8 mouse cellular contexts compared by ENCODE assay signal in genomic region chr10:77449315-77450158, GRCm38 (mm10). TPM values are rescaled to one million over a fixed set of nuclear protein-coding genes. Genes with fewer than 3 reads are reported as not detected.
DNase-seq lines count a peak whose midpoint lies in the region; ATAC-seq and TF ChIP-seq lines count a peak whose summit lies in the region.

No protein-coding gene starts in this region.

- WGBS in kidney, postnatal 0 days, result 12% methylated on average over 23 of the region's 23 CpGs
- WGBS in embryonic facial prominence, embryonic 14.5 days, result 11% methylated on average over 23 of the region's 23 CpGs
- 30% methylated on average over 23 of the region's 23 CpGs for WGBS in intestine, postnatal 0 days
- 47% methylated on average over 23 of the region's 23 CpGs for WGBS in neural tube, embryonic 12.5 days

- peak overlapping the region; percentile 52 for H3K4me2 ChIP-seq in kidney, postnatal 0 days (ENCODE audit: low read length)
- peak overlapping the region; percentile 53 for H3K4me2 ChIP-seq in embryonic facial prominence, embryonic 14.5 days (ENCODE audit: low read depth, low read length)
- peak overlapping the region; percentile 50 for H3K4me2 ChIP-seq in intestine, postnatal 0 days (replicated peaks; ENCODE audit: low read depth)
- peak overlapping the region; percentile 42 for H3K4me2 ChIP-seq in neural tube, embryonic 12.5 days (replicated peaks)

- H3K36me3 ChIP-seq in kidney, postnatal 0 days (ENCODE audit: insufficient read depth, low read length), result no peaks in the 10 kb centered on the region
- H3K36me3 ChIP-seq in embryonic facial prominence, embryonic 14.5 days (ENCODE audit: control insufficient read depth, insufficient read depth, low read length), result no peaks in the 10 kb centered on the region
- H3K36me3 ChIP-seq in intestine, postnatal 0 days (ENCODE audit: control insufficient read depth, insufficient read depth), result no peaks in the 10 kb centered on the region
- H3K36me3 ChIP-seq in neural tube, embryonic 12.5 days, result no peaks in the 10 kb centered on the region

- 0 out of 2 replicates have a peak overlapping the region, but pooled peaks have one; percentile 32 for H3K9ac ChIP-seq in kidney, postnatal 0 days (ENCODE audit: low read depth, low read length)
- peak overlapping the region; percentile 44 for H3K9ac ChIP-seq in embryonic facial prominence, embryonic 14.5 days (ENCODE audit: low read depth, low read length)
- H3K9ac ChIP-seq in intestine, postnatal 0 days (ENCODE audit: low read depth, low read length), result 0 out of 2 replicates have a peak overlapping the region, but pooled peaks have one; percentile 22
- H3K9ac ChIP-seq in neural tube, embryonic 12.5 days, result no peak overlapping the region

- no peaks in the 10 kb centered on the region for H3K27me3 ChIP-seq in kidney, postnatal 0 days (ENCODE audit: insufficient read depth, low read length)
- H3K27me3 ChIP-seq in embryonic facial prominence, embryonic 14.5 days (replicated peaks; ENCODE audit: control insufficient read depth, insufficient read depth, low read length), result no peaks in the 10 kb centered on the region
- no peaks in the 10 kb centered on the region; the same call in 1 of the 2 replicates for H3K27me3 ChIP-seq in intestine, postnatal 0 days (replicated peaks; ENCODE audit: control insufficient read depth, insufficient read depth, low read length)
- H3K27me3 ChIP-seq in neural tube, embryonic 12.5 days (replicated peaks), result no peaks in the 10 kb centered on the region

- peak; percentile 56 for DNase-seq in kidney, postnatal 0 days (ENCODE audit: low spot score)
- DNase-seq in kidney, adult 18-20 months, result no peak
- DNase-seq in embryonic facial prominence, embryonic 14.5 days (ENCODE audit: low spot score), result peak; percentile 75
- DNase-seq in cerebellum, adult 11-12 months, result no peak
- no peak for DNase-seq in cerebellum, postnatal 4 days (ENCODE audit: low spot score in 2 of 2)
- no peak for DNase-seq in layer of hippocampus, adult 11-12 months (ENCODE audit: low spot score)

- ATAC-seq in kidney, postnatal 0 days (replicated peaks; ENCODE audit: low FRiP score, low read depth), result no peak
- peak; percentile 85 for ATAC-seq in embryonic facial prominence, embryonic 14.5 days (ENCODE audit: low read depth)
- no peak for ATAC-seq in intestine, postnatal 0 days
- ATAC-seq in neural tube, embryonic 12.5 days (ENCODE audit: low FRiP score, low read depth), result no peak

- H3K4me3 ChIP-seq in kidney, postnatal 0 days (replicated peaks; ENCODE audit: low read depth, low read length), result peak overlapping the region; percentile 15; the same call in 1 of the 2 replicates
- H3K4me3 ChIP-seq in embryonic facial prominence, embryonic 14.5 days (ENCODE audit: low read depth, low read length), result peak overlapping the region; percentile 24
- no peak overlapping the region for H3K4me3 ChIP-seq in intestine, postnatal 0 days (ENCODE audit: low read depth, low read length)
- no peak overlapping the region for H3K4me3 ChIP-seq in neural tube, embryonic 12.5 days

- TF ChIP-seq CTCF in kidney, postnatal 0 days (IDR thresholded peaks at IDR 0.05; ENCODE audit: low read depth), result no peak
- no peak for TF ChIP-seq CTCF in intestine, postnatal 0 days (IDR thresholded peaks at IDR 0.05; ENCODE audit: low read depth)

- H3K27ac ChIP-seq in kidney, postnatal 0 days, result no peak overlapping the region
- peak overlapping the region; percentile 4; the same call in 1 of the 2 replicates for H3K27ac ChIP-seq in embryonic facial prominence, embryonic 14.5 days (replicated peaks; ENCODE audit: low read depth, low read length)
- H3K27ac ChIP-seq in intestine, postnatal 0 days (ENCODE audit: low read depth, low read length), result no peak overlapping the region
- H3K27ac ChIP-seq in neural tube, embryonic 12.5 days, result no peak overlapping the region

- no peaks in the 10 kb centered on the region for H3K9me3 ChIP-seq in kidney, postnatal 0 days (replicated peaks; ENCODE audit: low read length)
- peaks cover 17% of the 10 kb centered on the region for H3K9me3 ChIP-seq in embryonic facial prominence, embryonic 14.5 days (ENCODE audit: control insufficient read depth, low read length)
- H3K9me3 ChIP-seq in intestine, postnatal 0 days (ENCODE audit: control insufficient read depth), result no peaks in the 10 kb centered on the region
- H3K9me3 ChIP-seq in neural tube, embryonic 12.5 days, result 0 out of 2 replicates have a peak, but pooled peaks cover 5% of the 10 kb centered on the region

- peaks cover 9% of the 10 kb centered on the region; the same call in 1 of the 2 replicates for H3K4me1 ChIP-seq in kidney, postnatal 0 days (replicated peaks; ENCODE audit: insufficient read depth, low read length)
- H3K4me1 ChIP-seq in embryonic facial prominence, embryonic 14.5 days (ENCODE audit: control insufficient read depth, insufficient read depth, low read length), result peaks cover 24% of the 10 kb centered on the region
- no peaks in the 10 kb centered on the region for H3K4me1 ChIP-seq in intestine, postnatal 0 days (replicated peaks; ENCODE audit: control insufficient read depth, insufficient read depth, low read length)
- no peaks in the 10 kb centered on the region; the same call in 1 of the 2 replicates for H3K4me1 ChIP-seq in neural tube, embryonic 12.5 days

RNA-seq across cellular contexts. Expression of gene Adarb1, which starts 31.5 kb away (rescaled TPM):
- 4.6 TPM in 2 replicates for polyA plus RNA-seq in kidney, postnatal 0 days (2015; fragmentation: Nextera tagmentation; extraction: Ambion mirVana)
- polyA plus RNA-seq in embryonic facial prominence, embryonic 14.5 days (2014; fragmentation: Nextera tagmentation; extraction: Ambion mirVana), result 4.2 and 5.4 TPM in 2 replicates
- 1.4 and 1.5 TPM in 2 replicates for polyA plus RNA-seq in intestine, postnatal 0 days (2015; fragmentation: Nextera tagmentation; extraction: Ambion mirVana)
- polyA plus RNA-seq in neural tube, embryonic 12.5 days (2016; fragmentation: Nextera tagmentation; extraction: Ambion mirVana), result 9.0 and 9.2 TPM in 2 replicates

Comparison
In these comparisons a context has a peak if more than half of its experiments do, and no peak if none do; other contexts are left out.
1. DNase-seq: peak in kidney, postnatal 0 days (single experiment) and embryonic facial prominence, embryonic 14.5 days (single experiment); none in kidney, adult 18-20 months (single experiment), cerebellum, adult 11-12 months (single experiment), cerebellum, postnatal 4 days (0 of 2) and layer of hippocampus, adult 11-12 months (single experiment).
2. H3K4me3 ChIP-seq: peak in kidney, postnatal 0 days (single experiment) and embryonic facial prominence, embryonic 14.5 days (single experiment); none in intestine, postnatal 0 days (single experiment) and neural tube, embryonic 12.5 days (single experiment).
3. Peak in every context shown above with its lines, with median percentiles within 50 percentile points of each other: H3K4me2 ChIP-seq.